Comparison of ENCODE assay signal across 9 mouse cellular contexts in genomic region chr9:73103159-73103879, GRCm38 (mm10). TPM values are rescaled to one million over a fixed set of nuclear protein-coding genes. Genes with fewer than 3 reads are reported as not detected.
A peak's percentile ranks its signal among the peaks of the same experiment; 100 is the strongest.
DNase-seq lines count a peak whose midpoint lies in the region; ATAC-seq and TF ChIP-seq lines count a peak whose summit lies in the region.
"Had no signal": no experiment of that assay in that cellular context is flagged by ENCODE, and none has a peak within 500 bp of the region (broad histone marks: within the 10 kb centered on the region; RNA-seq: fewer than 3 reads in every experiment).

No protein-coding gene starts in this region.

- no peaks in the 10 kb centered on the region for H3K4me1 ChIP-seq in brown adipose tissue, adult 24 weeks (ENCODE audit: control insufficient read depth, insufficient read depth, insufficient read length, low read length)
- H3K4me1 ChIP-seq in forebrain, embryonic 16.5 days (replicated peaks; ENCODE audit: control insufficient read depth, insufficient read depth, low read length) = peaks cover 6% of the 10 kb centered on the region
- H3K4me1 ChIP-seq in hindbrain, embryonic 10.5 days (replicated peaks) = peaks cover 11% of the 10 kb centered on the region
- no peaks in the 10 kb centered on the region for H3K4me1 ChIP-seq in limb, embryonic 11.5 days (ENCODE audit: control insufficient read depth, insufficient read depth, low read length)
- H3K4me1 ChIP-seq in midbrain, embryonic 12.5 days = peaks cover 9% of the 10 kb centered on the region; the same call in 1 of the 2 replicates
- H3K4me1 ChIP-seq in thymus, adult 2 months (replicated peaks; ENCODE audit: control insufficient read depth, insufficient read depth, low read length) = peaks cover 6% of the 10 kb centered on the region

- TF ChIP-seq POLR2A in thymus, adult 2 months (IDR thresholded peaks at IDR 0.05; ENCODE audit: control insufficient read depth, extremely low read depth, insufficient read depth, low read length, poor library complexity) = no peak

- H3K9me3 ChIP-seq in forebrain, embryonic 16.5 days (ENCODE audit: control insufficient read depth, low read length) = no peaks in the 10 kb centered on the region
- H3K9me3 ChIP-seq in hindbrain, embryonic 10.5 days = no peaks in the 10 kb centered on the region
- no peaks in the 10 kb centered on the region for H3K9me3 ChIP-seq in limb, embryonic 11.5 days (ENCODE audit: control insufficient read depth, low read length)
- H3K9me3 ChIP-seq in midbrain, embryonic 12.5 days = no peaks in the 10 kb centered on the region

- TF ChIP-seq CTCF in thymus, adult 2 months (IDR thresholded peaks at IDR 0.05; ENCODE audit: borderline replicate concordance, control insufficient read depth, extremely low read depth, insufficient read depth, low read length, poor library complexity) = no peak

- H3K36me3 ChIP-seq in forebrain, embryonic 16.5 days (ENCODE audit: control insufficient read depth, insufficient read depth) = no peaks in the 10 kb centered on the region
- H3K36me3 ChIP-seq in hindbrain, embryonic 10.5 days = no peaks in the 10 kb centered on the region
- H3K36me3 ChIP-seq in limb, embryonic 11.5 days (ENCODE audit: control insufficient read depth, insufficient read depth, low read length) = no peaks in the 10 kb centered on the region
- no peaks in the 10 kb centered on the region for H3K36me3 ChIP-seq in midbrain, embryonic 12.5 days
- H3K36me3 ChIP-seq in thymus, adult 2 months (ENCODE audit: control insufficient read depth, insufficient read depth, low read length) = no peaks in the 10 kb centered on the region

- peaks cover 25% of the 10 kb centered on the region for H3K27me3 ChIP-seq in forebrain, embryonic 16.5 days (replicated peaks; ENCODE audit: control insufficient read depth, insufficient read depth, low read length)
- peaks cover 55% of the 10 kb centered on the region for H3K27me3 ChIP-seq in hindbrain, embryonic 10.5 days (ENCODE audit: insufficient read depth, poor library complexity, severe bottlenecking)
- peaks cover 9% of the 10 kb centered on the region; the same call in 1 of the 2 replicates for H3K27me3 ChIP-seq in limb, embryonic 11.5 days (ENCODE audit: control insufficient read depth, insufficient read depth, low read length)
- peaks cover 53% of the 10 kb centered on the region for H3K27me3 ChIP-seq in midbrain, embryonic 12.5 days
- no peaks in the 10 kb centered on the region; the same call in 1 of the 2 replicates for H3K27me3 ChIP-seq in thymus, adult 2 months (ENCODE audit: control insufficient read depth, insufficient read depth, low read length)

- H3K9ac ChIP-seq in forebrain, embryonic 16.5 days (replicated peaks; ENCODE audit: low read depth, low read length) = peak overlapping the region; percentile 50
- peak overlapping the region; percentile 50 for H3K9ac ChIP-seq in limb, embryonic 11.5 days (ENCODE audit: low read length)
- H3K9ac ChIP-seq in midbrain, embryonic 12.5 days (replicated peaks) = peak overlapping the region; percentile 55

- peak; percentile 58; the same call in 1 of the 2 replicates for ATAC-seq in forebrain, embryonic 16.5 days
- ATAC-seq in limb, embryonic 11.5 days (ENCODE audit: insufficient number of reproducible peaks, low FRiP score, low TSS enrichment, low read depth) = peak; percentile 54
- ATAC-seq in midbrain, embryonic 12.5 days (ENCODE audit: low FRiP score, low read depth) = peak; percentile 58

- 5% methylated on average over 60 of the region's 60 CpGs for WGBS in forebrain, embryonic 16.5 days
- 6% methylated on average over 60 of the region's 60 CpGs for whole genome bisulfite sequencing in hindbrain, embryonic 10.5 days
- 4% methylated on average over 59 of the region's 60 CpGs for WGBS in limb, embryonic 11.5 days
- WGBS in midbrain, embryonic 12.5 days = 5% methylated on average over 59 of the region's 60 CpGs
- 23% methylated on average over 60 of the region's 60 CpGs for WGBS in thymus, adult 2 months

- peak overlapping the region; percentile 47 for H3K4me3 ChIP-seq in brown adipose tissue, adult 24 weeks (ENCODE audit: insufficient read depth, low read depth, low read length)
- peak overlapping the region; percentile 35 for H3K4me3 ChIP-seq in forebrain, embryonic 16.5 days (replicated peaks; ENCODE audit: low read length)
- H3K4me3 ChIP-seq in hindbrain, embryonic 10.5 days = peak overlapping the region; percentile 63
- H3K4me3 ChIP-seq in limb, embryonic 11.5 days (ENCODE audit: low read depth, low read length) = peak overlapping the region; percentile 37
- peak overlapping the region; percentile 43 for H3K4me3 ChIP-seq in midbrain, embryonic 12.5 days
- no peak overlapping the region for H3K4me3 ChIP-seq in thymus, adult 2 months (ENCODE audit: control insufficient read depth, insufficient read depth, low read length)

- peak; percentile 40 to 48 for DNase-seq in adrenal gland, adult 18-20 months (ENCODE audit: low spot score in 2 of 2)
- peak; percentile 61 for DNase-seq in hindbrain, embryonic 10.5 days (ENCODE audit: low spot score)
- DNase-seq in limb, embryonic 11.5 days (ENCODE audit: low spot score) = peak; percentile 73
- peak; percentile 23 to 37 for DNase-seq in urinary bladder, postnatal 36 days (ENCODE audit: low spot score in 2 of 2)
- DNase-seq in thymus, adult 2 months = no peak

- peak overlapping the region; percentile 60 for H3K4me2 ChIP-seq in forebrain, embryonic 16.5 days (ENCODE audit: low read length)
- peak overlapping the region; percentile 81 for H3K4me2 ChIP-seq in limb, embryonic 11.5 days (ENCODE audit: low read depth, severe bottlenecking)
- H3K4me2 ChIP-seq in midbrain, embryonic 12.5 days (replicated peaks) = peak overlapping the region; percentile 68

- H3K27ac ChIP-seq in brown adipose tissue, adult 24 weeks (replicated peaks; ENCODE audit: low read depth, low read length) = no peak overlapping the region
- H3K27ac ChIP-seq in forebrain, embryonic 16.5 days (ENCODE audit: low read length) = no peak overlapping the region
- H3K27ac ChIP-seq in hindbrain, embryonic 10.5 days = peak overlapping the region; percentile 82
- no peak overlapping the region for H3K27ac ChIP-seq in limb, embryonic 11.5 days (replicated peaks; ENCODE audit: low read depth, low read length)
- no peak overlapping the region for H3K27ac ChIP-seq in midbrain, embryonic 12.5 days (replicated peaks)
- H3K27ac ChIP-seq in thymus, adult 2 months (ENCODE audit: control insufficient read depth, insufficient read depth, low read length) = no peak overlapping the region

RNA-seq across cellular contexts. Expression of gene Gm20509, which starts 1.0 kb away (rescaled TPM):
- not detected for total RNA-seq in adrenal gland, adult 18-20 months (2021)
- polyA plus RNA-seq in brown adipose tissue, adult 24 weeks (2012; ENCODE audit: insufficient read depth, insufficient read length, missing spikeins) = not detected in 2 replicates
- not detected in 2 replicates for polyA plus RNA-seq in forebrain, embryonic 16.5 days (2015; fragmentation: Nextera tagmentation; extraction: Ambion mirVana)
- polyA plus RNA-seq in hindbrain, embryonic 10.5 days (2016; fragmentation: Nextera tagmentation; extraction: Ambion mirVana) = not detected in 2 replicates
- not detected in 2 replicates for polyA plus RNA-seq in limb, embryonic 11.5 days (2014; fragmentation: Nextera tagmentation; extraction: Ambion mirVana)
- polyA plus RNA-seq in midbrain, embryonic 12.5 days (2016; fragmentation: Nextera tagmentation; extraction: Ambion mirVana) = not detected in 2 replicates
- polyA plus RNA-seq in thymus, adult 2 months (2012; rRNA removed) = not detected in 2 replicates
- total RNA-seq: left cerebral cortex, postnatal 10 days had no signal

RNA-seq across cellular contexts. Expression of gene Khdc3, which starts 1.7 kb away (rescaled TPM):
- under 1 TPM; 0.29 to 0.80 TPM for total RNA-seq in adrenal gland, adult 18-20 months (2021)
- polyA plus RNA-seq in brown adipose tissue, adult 24 weeks (2012; ENCODE audit: insufficient read depth, insufficient read length, missing spikeins) = not detected in 2 replicates
- polyA plus RNA-seq in forebrain, embryonic 16.5 days (2015; fragmentation: Nextera tagmentation; extraction: Ambion mirVana) = not detected in 2 replicates
- 0.20 TPM in 1 of 2 replicates, not detected in the other for polyA plus RNA-seq in hindbrain, embryonic 10.5 days (2016; fragmentation: Nextera tagmentation; extraction: Ambion mirVana)
- 0.37 TPM in 1 of 2 replicates, not detected in the other for polyA plus RNA-seq in limb, embryonic 11.5 days (2014; fragmentation: Nextera tagmentation; extraction: Ambion mirVana)
- not detected in 2 replicates for polyA plus RNA-seq in midbrain, embryonic 12.5 days (2016; fragmentation: Nextera tagmentation; extraction: Ambion mirVana)
- 2.2 and 2.3 TPM in 2 replicates for polyA plus RNA-seq in thymus, adult 2 months (2012; rRNA removed)

RNA-seq across cellular contexts. Expression of gene Rsl24d1, which starts 9.9 kb away (rescaled TPM):
- 10 to 100 TPM; 60.3 to 66.3 TPM for total RNA-seq in adrenal gland, adult 18-20 months (2021)
- polyA plus RNA-seq in brown adipose tissue, adult 24 weeks (2012; ENCODE audit: insufficient read depth, insufficient read length, missing spikeins) = 31.8 and 39.1 TPM in 2 replicates
- 118 and 134 TPM in 2 replicates for polyA plus RNA-seq in forebrain, embryonic 16.5 days (2015; fragmentation: Nextera tagmentation; extraction: Ambion mirVana)
- polyA plus RNA-seq in hindbrain, embryonic 10.5 days (2016; fragmentation: Nextera tagmentation; extraction: Ambion mirVana) = 136 and 150 TPM in 2 replicates
- polyA plus RNA-seq in limb, embryonic 11.5 days (2014; fragmentation: Nextera tagmentation; extraction: Ambion mirVana) = 168 and 180 TPM in 2 replicates
- polyA plus RNA-seq in midbrain, embryonic 12.5 days (2016; fragmentation: Nextera tagmentation; extraction: Ambion mirVana) = 127 and 128 TPM in 2 replicates
- 25.8 and 26.3 TPM in 2 replicates for polyA plus RNA-seq in thymus, adult 2 months (2012; rRNA removed)

RNA-seq across cellular contexts. Expression of gene Rab27a, which starts 58.7 kb away (rescaled TPM):
- 10 to 100 TPM; 22.9 to 29.6 TPM for total RNA-seq in adrenal gland, adult 18-20 months (2021)
- polyA plus RNA-seq in brown adipose tissue, adult 24 weeks (2012; ENCODE audit: insufficient read depth, insufficient read length, missing spikeins) = 0.38 and 1.7 TPM in 2 replicates
- polyA plus RNA-seq in forebrain, embryonic 16.5 days (2015; fragmentation: Nextera tagmentation; extraction: Ambion mirVana) = 1.2 and 1.9 TPM in 2 replicates
- 1.5 and 2.1 TPM in 2 replicates for polyA plus RNA-seq in hindbrain, embryonic 10.5 days (2016; fragmentation: Nextera tagmentation; extraction: Ambion mirVana)
- polyA plus RNA-seq in limb, embryonic 11.5 days (2014; fragmentation: Nextera tagmentation; extraction: Ambion mirVana) = 2.5 and 2.6 TPM in 2 replicates
- polyA plus RNA-seq in midbrain, embryonic 12.5 days (2016; fragmentation: Nextera tagmentation; extraction: Ambion mirVana) = 1.1 and 1.5 TPM in 2 replicates
- 21.1 and 22.4 TPM in 2 replicates for polyA plus RNA-seq in thymus, adult 2 months (2012; rRNA removed)
